Mouse (Mus musculus) frontal cortex, postnatal 10 days (tissue): ENCODE measurements at regions not wholly inside any gene's neighbourhood (a gene's known extent, or its start where the extent isn't known, plus 50 kb on each side); places are given as distances from the start of the nearest gene placed in this dataset.

Experiments used
- DNase-seq, 2 experiments: peaks; one replicate each; pipeline ENCODE4 v3.0.0; 2022; ENCODE audit warnings: low spot score in 2 of 2, mixed read lengths in 1 of 2

- no peak for DNase-seq
Observed at GRCm38 (mm10) chr6:31061813-31062212, 102.9 kb upstream of the Klf14 start.

GRCm38 (mm10) chr6:31065419-31065818, 106.5 kb upstream of the Klf14 start:
- no peak for DNase-seq

GRCm38 (mm10) chr6:31066861-31067260, 108.0 kb upstream of the Klf14 start:
- DNase-seq, result no peak

GRCm38 (mm10) chr6:31067453-31067852, 108.6 kb upstream of the Klf14 start:
- no peak for DNase-seq

GRCm38 (mm10) chr6:31069243-31069642, 110.4 kb upstream of the Klf14 start:
- no peak for DNase-seq

- no peak for DNase-seq
Observed at GRCm38 (mm10) chr6:31070537-31070936, 111.7 kb upstream of the Klf14 start.

GRCm38 (mm10) chr6:31070966-31071365, 112.1 kb upstream of the Klf14 start:
- DNase-seq, result no peak

- DNase-seq, result no peak
Observed at GRCm38 (mm10) chr6:31072072-31072471, 113.2 kb upstream of the Klf14 start.

- no peak for DNase-seq
Observed at GRCm38 (mm10) chr6:31072559-31072958, 113.7 kb upstream of the Klf14 start.

- no peak for DNase-seq
Observed at GRCm38 (mm10) chr6:31073338-31073737, 114.5 kb upstream of the Klf14 start.

GRCm38 (mm10) chr6:31074394-31074793, 115.5 kb upstream of the Klf14 start:
- DNase-seq, result no peak

GRCm38 (mm10) chr6:31075209-31075571, 116.3 kb upstream of the Klf14 start:
- DNase-seq, result no peak

GRCm38 (mm10) chr6:31075572-31076477, 116.9 kb upstream of the Klf14 start:
- DNase-seq, result peak in 1 of 2 experiments; percentile 67

GRCm38 (mm10) chr6:31076478-31076834, 117.6 kb upstream of the Klf14 start:
- no peak for DNase-seq

- DNase-seq, result no peak
Observed at GRCm38 (mm10) chr6:31077216-31077615, 118.3 kb upstream of the Klf14 start.

- DNase-seq, result no peak
Observed at GRCm38 (mm10) chr6:31077779-31078178, 118.9 kb upstream of the Klf14 start.

GRCm38 (mm10) chr6:31078413-31078812, 119.5 kb upstream of the Klf14 start:
- DNase-seq, result no peak

GRCm38 (mm10) chr6:31079586-31080259, 120.8 kb upstream of the Klf14 start:
- peak in 1 of 2 experiments; percentile 59 for DNase-seq

- no peak for DNase-seq
Observed at GRCm38 (mm10) chr6:31080279-31080678, 121.4 kb upstream of the Klf14 start.

- DNase-seq, result no peak
Observed at GRCm38 (mm10) chr6:31080691-31081090, 121.8 kb upstream of the Klf14 start.

GRCm38 (mm10) chr6:31081238-31081637, 122.4 kb upstream of the Klf14 start:
- DNase-seq, result no peak

- no peak for DNase-seq
Observed at GRCm38 (mm10) chr6:31081988-31082387, 123.1 kb upstream of the Klf14 start.
